Mouse (Mus musculus) limb, embryonic 15.5 days (tissue): ENCODE measurements around the gene Ptprr. TPM values are rescaled to one million over a fixed set of nuclear protein-coding genes. Genes with fewer than 3 reads are reported as not detected.

Experiments
- ATAC-seq: fragments of 200-750 bp; cut with Nextera tagmentation; 2 replicates; pipeline ENCODE4 v1.8.0; 2017; ENCODE audit warnings: low read depth, moderate TSS enrichment; ENCODE audit not compliant: insufficient number of reproducible peaks, low FRiP score, low TSS enrichment
- H3K27ac ChIP-seq: fragments of 300-500 bp; sonication (generic); 2 replicates; pipeline ENCODE4 v1.5.1; 2015; ENCODE audit warnings: moderate library complexity, mild to moderate bottlenecking, inconsistent platforms
- H3K27me3 ChIP-seq: fragments of 300-500 bp; sonication (generic); 2 replicates; pipeline ENCODE4 v1.6.1; 2015; ENCODE audit warnings: inconsistent platforms
- H3K36me3 ChIP-seq: fragments of 300-500 bp; sonication (generic); 2 replicates; pipeline ENCODE4 v1.6.1; 2015; ENCODE audit warnings: inconsistent platforms
- H3K4me1 ChIP-seq: fragments of 300-500 bp; sonication (generic); 2 replicates; pipeline ENCODE4 v1.6.1; 2015; ENCODE audit warnings: inconsistent platforms
- H3K4me2 ChIP-seq: fragments of 300-500 bp; sonication (generic); 2 replicates; pipeline ENCODE4 v1.6.1; 2015; ENCODE audit warnings: mild to moderate bottlenecking, inconsistent platforms
- H3K4me3 ChIP-seq: fragments of 300-500 bp; sonication (generic); 2 replicates; pipeline ENCODE4 v1.5.1; 2015; ENCODE audit warnings: mild to moderate bottlenecking, inconsistent platforms
- H3K9ac ChIP-seq: fragments of 300-500 bp; sonication (generic); 2 replicates; pipeline ENCODE4 v1.6.1; 2015; ENCODE audit warnings: inconsistent platforms
- H3K9me3 ChIP-seq: fragments of 300-500 bp; sonication (generic); 2 replicates; pipeline ENCODE4 v1.6.1; 2016; ENCODE audit warnings: inconsistent platforms
- WGBS: fragments of 180-500 bp; shearing (Covaris S2); methylation state at CpG from one replicate; pipeline ENCODE4 v1.1.7; 2015; 5-methylcytosine and 5-hydroxymethylcytosine counted together
- polyA plus RNA-seq: library from polyadenylated mRNA; unstranded; fragments of >200 nt; fragmentation: Nextera tagmentation; extraction: Ambion mirVana; gene quantifications from 2 replicates; pipeline ENCODE4 v1.2.1, GENCODE M21; 2015

Gene Ptprr
- polyA plus RNA-seq, 1 experiment from 2014 or later = 0.47 TPM

GRCm38 (mm10) chr10:116121463-116121862 lies 103.5 kb downstream of the Ptprr start:
- no peak overlapping the region for H3K4me3 ChIP-seq
- H3K27me3 ChIP-seq = no peaks in the 10 kb centered on the region
- 87% methylated on average over 2 of the region's 2 CpGs for WGBS
- H3K4me1 ChIP-seq = no peaks in the 10 kb centered on the region
- no peak for ATAC-seq
- H3K36me3 ChIP-seq = no peaks in the 10 kb centered on the region
- H3K27ac ChIP-seq = no peak overlapping the region
- no peak overlapping the region for H3K4me2 ChIP-seq
- no peak overlapping the region for H3K9ac ChIP-seq
- no peaks in the 10 kb centered on the region for H3K9me3 ChIP-seq

- Histone ChIP-seq H3K4me3 (no peak overlapping the region), H3K36me3 (no peaks in the 10 kb centered on the region), H3K4me1 (no peaks in the 10 kb centered on the region), H3K4me2 (no peak overlapping the region), H3K9me3 (no peaks in the 10 kb centered on the region), H3K27ac (no peak overlapping the region), H3K9ac (no peak overlapping the region), H3K27me3 (no peaks in the 10 kb centered on the region)
- WGBS = 51% methylated on average over 2 of the region's 2 CpGs
- no peak for ATAC-seq
Measured at GRCm38 (mm10) chr10:116123808-116124207, 105.8 kb downstream of the Ptprr start.

GRCm38 (mm10) chr10:116125364-116125763 lies 107.4 kb downstream of the Ptprr start:
- ATAC-seq = no peak
- no peaks in the 10 kb centered on the region for H3K4me1 ChIP-seq
- WGBS = 76% methylated on average over 5 of the region's 5 CpGs

GRCm38 (mm10) chr10:116130401-116130800 lies 112.4 kb downstream of the Ptprr start:
- 81% methylated on average over 3 of the region's 3 CpGs for WGBS
- H3K4me2 ChIP-seq = no peak overlapping the region
- ATAC-seq = no peak

More at GRCm38 (mm10) chr10:116125364-116125763, 107.4 kb downstream of the Ptprr start:
- Histone ChIP-seq H3K9me3 (no peaks in the 10 kb centered on the region), H3K36me3 (no peaks in the 10 kb centered on the region), H3K27me3 (no peaks in the 10 kb centered on the region), H3K27ac (no peak overlapping the region), H3K4me2 (no peak overlapping the region), H3K9ac (no peak overlapping the region), H3K4me3 (no peak overlapping the region)

GRCm38 (mm10) chr10:116131223-116131622 lies 113.2 kb downstream of the Ptprr start:
- Histone ChIP-seq H3K9me3 (no peaks in the 10 kb centered on the region), H3K27me3 (no peaks in the 10 kb centered on the region), H3K9ac (no peak overlapping the region), H3K4me2 (no peak overlapping the region), H3K4me1 (no peaks in the 10 kb centered on the region), H3K27ac (no peak overlapping the region), H3K36me3 (no peaks in the 10 kb centered on the region), H3K4me3 (no peak overlapping the region)
- ATAC-seq = no peak
- 86% methylated on average over 4 of the region's 4 CpGs for WGBS

More at GRCm38 (mm10) chr10:116130401-116130800, 112.4 kb downstream of the Ptprr start:
- Histone ChIP-seq H3K27ac (no peak overlapping the region), H3K4me3 (no peak overlapping the region), H3K9me3 (no peaks in the 10 kb centered on the region), H3K36me3 (no peaks in the 10 kb centered on the region), H3K27me3 (no peaks in the 10 kb centered on the region), H3K9ac (no peak overlapping the region), H3K4me1 (no peaks in the 10 kb centered on the region)

DNA sequence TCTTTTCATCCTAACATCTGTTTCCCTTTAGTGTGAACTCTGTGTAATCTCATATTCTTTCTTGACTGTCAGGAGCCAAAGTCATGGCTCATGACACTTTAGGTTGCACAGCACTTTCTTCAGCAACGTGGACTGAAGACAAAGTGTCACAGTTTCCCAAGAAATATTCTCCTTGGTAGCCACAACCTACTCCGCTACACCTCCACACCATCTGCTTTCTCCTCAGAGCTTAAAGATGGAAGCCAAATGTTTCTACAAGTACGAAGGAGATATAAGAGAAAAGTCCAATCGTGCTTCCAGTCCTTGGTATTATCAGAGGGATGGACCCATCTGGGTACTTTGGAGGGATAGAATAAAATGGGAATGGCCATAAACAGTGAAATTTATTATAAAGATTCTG lies 114.2 kb downstream of the Ptprr start:
- no peak for ATAC-seq
- Histone ChIP-seq H3K4me2 (no peak overlapping the region), H3K27me3 (no peaks in the 10 kb centered on the region), H3K4me3 (no peak overlapping the region), H3K27ac (no peak overlapping the region), H3K4me1 (no peaks in the 10 kb centered on the region), H3K9me3 (no peaks in the 10 kb centered on the region), H3K9ac (no peak overlapping the region), H3K36me3 (no peaks in the 10 kb centered on the region)
- 60% methylated on average over 4 of the region's 4 CpGs for WGBS

- Histone ChIP-seq H3K4me2 (no peak overlapping the region), H3K36me3 (no peaks in the 10 kb centered on the region), H3K4me1 (no peaks in the 10 kb centered on the region), H3K9ac (no peak overlapping the region), H3K27ac (no peak overlapping the region), H3K9me3 (no peaks in the 10 kb centered on the region), H3K4me3 (no peak overlapping the region), H3K27me3 (no peaks in the 10 kb centered on the region)
- no peak for ATAC-seq
- 93% methylated on average over 2 of the region's 2 CpGs for WGBS
Measured at GRCm38 (mm10) chr10:116135187-116135586, 117.2 kb downstream of the Ptprr start.

- H3K9ac ChIP-seq = no peak overlapping the region
- WGBS = 84% methylated on average over 8 of the region's 8 CpGs
- no peak overlapping the region for H3K27ac ChIP-seq
- no peak for ATAC-seq
- no peak overlapping the region for H3K4me2 ChIP-seq
- H3K27me3 ChIP-seq = no peaks in the 10 kb centered on the region
- H3K4me3 ChIP-seq = no peak overlapping the region
- H3K9me3 ChIP-seq = no peaks in the 10 kb centered on the region
- no peaks in the 10 kb centered on the region for H3K4me1 ChIP-seq
- no peaks in the 10 kb centered on the region for H3K36me3 ChIP-seq
Measured at GRCm38 (mm10) chr10:116140226-116140625, 122.2 kb downstream of the Ptprr start.

- Histone ChIP-seq H3K4me3 (no peak overlapping the region), H3K9ac (no peak overlapping the region), H3K36me3 (no peaks in the 10 kb centered on the region), H3K9me3 (no peaks in the 10 kb centered on the region), H3K27me3 (no peaks in the 10 kb centered on the region), H3K4me1 (no peaks in the 10 kb centered on the region), H3K4me2 (no peak overlapping the region), H3K27ac (no peak overlapping the region)
- 71% methylated on average over 10 of the region's 10 CpGs for WGBS
- ATAC-seq = no peak
Measured at GRCm38 (mm10) chr10:116143684-116144083, 125.7 kb downstream of the Ptprr start.

- 32% methylated on average over 9 of the region's 9 CpGs for WGBS
- H3K9me3 ChIP-seq = no peaks in the 10 kb centered on the region
Measured at GRCm38 (mm10) chr10:116146091-116146490, 128.1 kb downstream of the Ptprr start.

DNA sequence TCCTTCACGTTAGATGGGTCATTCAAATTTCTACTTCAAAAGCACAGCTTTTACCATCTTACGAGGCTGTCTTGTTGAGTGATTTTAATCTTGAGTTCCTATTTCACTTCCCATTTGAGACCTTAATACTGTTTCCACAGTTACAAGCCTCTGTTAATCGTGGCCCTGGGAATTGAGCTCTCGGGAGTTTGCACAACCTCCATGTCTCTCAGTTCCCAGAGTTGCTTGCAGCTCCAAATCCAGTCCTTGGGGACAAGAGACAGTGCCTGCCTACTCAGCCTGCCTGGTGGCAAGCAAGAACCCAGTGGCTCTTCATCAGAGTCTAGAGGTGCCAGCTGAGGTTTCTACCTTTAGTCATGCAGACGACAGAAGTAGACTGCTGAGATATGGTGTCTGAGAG lies 136.7 kb downstream of the Ptprr start:
- Histone ChIP-seq H3K27me3 (no peaks in the 10 kb centered on the region), H3K36me3 (no peaks in the 10 kb centered on the region), H3K9ac (no peak overlapping the region), H3K4me2 (no peak overlapping the region), H3K9me3 (no peaks in the 10 kb centered on the region), H3K4me1 (no peaks in the 10 kb centered on the region), H3K4me3 (no peak overlapping the region), H3K27ac (no peak overlapping the region)
- no peak for ATAC-seq
- 58% methylated on average over 5 of the region's 5 CpGs for WGBS

More at GRCm38 (mm10) chr10:116146091-116146490, 128.1 kb downstream of the Ptprr start:
- H3K4me3 ChIP-seq = no peak overlapping the region
- no peak for ATAC-seq
- H3K9ac ChIP-seq = no peak overlapping the region
- H3K4me1 ChIP-seq = no peaks in the 10 kb centered on the region
- H3K36me3 ChIP-seq = no peaks in the 10 kb centered on the region
- H3K27ac ChIP-seq = no peak overlapping the region
- H3K4me2 ChIP-seq = no peak overlapping the region
- H3K27me3 ChIP-seq = no peaks in the 10 kb centered on the region

DNA sequence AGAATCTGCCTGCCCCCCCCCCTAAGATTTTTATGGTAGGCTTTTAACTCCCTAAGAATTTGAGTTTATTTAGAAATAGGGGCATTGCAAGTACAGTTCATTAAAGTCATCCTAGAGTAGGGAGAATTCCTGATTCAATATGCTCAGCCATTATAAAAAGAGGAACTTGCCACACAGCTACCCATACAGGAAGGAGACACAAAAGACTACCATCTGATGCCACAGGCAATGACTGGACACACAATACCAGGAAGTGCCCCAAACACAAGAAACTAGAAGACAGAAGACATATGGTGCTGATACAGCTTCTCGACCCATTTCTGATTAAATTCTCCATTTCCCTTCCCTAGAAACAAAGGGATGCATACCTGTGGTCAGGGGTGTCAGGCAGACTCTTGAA lies 138.7 kb downstream of the Ptprr start:
- no peak for ATAC-seq
- WGBS = 61% methylated on average over 1 of the region's 1 CpGs

GRCm38 (mm10) chr10:116162338-116162737 lies 144.3 kb downstream of the Ptprr start:
- WGBS = 63% methylated on average over 11 of the region's 12 CpGs
- Histone ChIP-seq H3K9me3 (no peaks in the 10 kb centered on the region), H3K27ac (no peak overlapping the region)

More for the DNA sequence above, 138.7 kb downstream of the Ptprr start:
- H3K27ac ChIP-seq = no peak overlapping the region
- H3K4me3 ChIP-seq = no peak overlapping the region
- H3K36me3 ChIP-seq = no peaks in the 10 kb centered on the region
- H3K9me3 ChIP-seq = no peaks in the 10 kb centered on the region
- H3K9ac ChIP-seq = no peak overlapping the region
- no peaks in the 10 kb centered on the region for H3K27me3 ChIP-seq
- no peaks in the 10 kb centered on the region for H3K4me1 ChIP-seq
- no peak overlapping the region for H3K4me2 ChIP-seq

More at GRCm38 (mm10) chr10:116162338-116162737, 144.3 kb downstream of the Ptprr start:
- Histone ChIP-seq H3K4me1 (no peaks in the 10 kb centered on the region), H3K36me3 (no peaks in the 10 kb centered on the region), H3K4me3 (no peak overlapping the region), H3K9ac (no peak overlapping the region), H3K27me3 (no peaks in the 10 kb centered on the region), H3K4me2 (no peak overlapping the region)
- no peak for ATAC-seq
